Mouse (Mus musculus): Measurements from ENCODE around the gene Btg1. TPM values are rescaled to one million over a fixed set of nuclear protein-coding genes. Genes with fewer than 3 reads are reported as not detected.

The Btg1 gene
- polyA plus RNA-seq, 1 experiment from 2014 or later, result 14.5 TPM

GRCm38 (mm10) chr10:96625682-96626081, 8.9 kb downstream of the Btg1 start:
- Histone ChIP-seq H3K27ac (ENCODE audit: low read length) (no peak overlapping the region), H3K36me3 (ENCODE audit: control insufficient read depth, insufficient read depth) (no peaks in the 10 kb centered on the region), H3K9me3 (replicated peaks; ENCODE audit: control insufficient read depth, low read length) (no peaks in the 10 kb centered on the region), H3K4me2 (ENCODE audit: low read depth, low read length) (no peak overlapping the region), H3K9ac (ENCODE audit: low read depth, low read length) (no peak overlapping the region), H3K4me1 (ENCODE audit: control insufficient read depth, low read depth, low read length) (peaks cover 15% of the 10 kb centered on the region), H3K27me3 (ENCODE audit: control insufficient read depth, insufficient read depth, low read depth, low read length) (no peaks in the 10 kb centered on the region), H3K4me3 (ENCODE audit: low read depth, low read length) (no peak overlapping the region)
- ATAC-seq (ENCODE audit: low read depth), result peak; percentile 33; the same call in 1 of the 2 replicates
- WGBS (ENCODE audit: insufficient replicate concordance), result 46% methylated on average over 4 of the region's 4 CpGs

GRCm38 (mm10) chr10:96626120-96626750, 9.4 kb downstream of the Btg1 start:
- H3K4me2 ChIP-seq (ENCODE audit: low read depth, low read length), result no peak overlapping the region
- H3K4me1 ChIP-seq (ENCODE audit: control insufficient read depth, low read depth, low read length), result peaks cover 12% of the 10 kb centered on the region
- WGBS (ENCODE audit: insufficient replicate concordance), result 75% methylated on average over 10 of the region's 10 CpGs
- no peak overlapping the region for H3K4me3 ChIP-seq (ENCODE audit: low read depth, low read length)
- no peak for ATAC-seq (ENCODE audit: low read depth)
- H3K9ac ChIP-seq (ENCODE audit: low read depth, low read length), result no peak overlapping the region
- no peaks in the 10 kb centered on the region for H3K36me3 ChIP-seq (ENCODE audit: control insufficient read depth, insufficient read depth)
- no peaks in the 10 kb centered on the region for H3K9me3 ChIP-seq (replicated peaks; ENCODE audit: control insufficient read depth, low read length)
- H3K27ac ChIP-seq (ENCODE audit: low read length), result no peak overlapping the region
- no peaks in the 10 kb centered on the region for H3K27me3 ChIP-seq (ENCODE audit: control insufficient read depth, insufficient read depth, low read depth, low read length)

- H3K4me2 ChIP-seq (ENCODE audit: low read depth, low read length), result no peak overlapping the region
- WGBS (ENCODE audit: insufficient replicate concordance), result 79% methylated on average over 10 of the region's 10 CpGs
- ATAC-seq (ENCODE audit: low read depth), result no peak
These were observed 10.5 kb downstream of the Btg1 start for GRCm38 (mm10) chr10:96627332-96627731.

GRCm38 (mm10) chr10:96628100-96628912, 11.5 kb downstream of the Btg1 start:
- H3K9ac ChIP-seq (ENCODE audit: low read depth, low read length), result no peak overlapping the region
- H3K27ac ChIP-seq (ENCODE audit: low read length), result no peak overlapping the region
- ATAC-seq (ENCODE audit: low read depth), result no peak
- H3K4me3 ChIP-seq (ENCODE audit: low read depth, low read length), result no peak overlapping the region
- no peaks in the 10 kb centered on the region for H3K9me3 ChIP-seq (replicated peaks; ENCODE audit: control insufficient read depth, low read length)
- no peaks in the 10 kb centered on the region for H3K36me3 ChIP-seq (ENCODE audit: control insufficient read depth, insufficient read depth)
- peaks cover 9% of the 10 kb centered on the region for H3K4me1 ChIP-seq (ENCODE audit: control insufficient read depth, low read depth, low read length)
- 79% methylated on average over 16 of the region's 16 CpGs for WGBS (ENCODE audit: insufficient replicate concordance)
- no peak overlapping the region for H3K4me2 ChIP-seq (ENCODE audit: low read depth, low read length)
- no peaks in the 10 kb centered on the region for H3K27me3 ChIP-seq (ENCODE audit: control insufficient read depth, insufficient read depth, low read depth, low read length)

More at GRCm38 (mm10) chr10:96627332-96627731, 10.5 kb downstream of the Btg1 start:
- Histone ChIP-seq H3K27me3 (ENCODE audit: control insufficient read depth, insufficient read depth, low read depth, low read length) (no peaks in the 10 kb centered on the region), H3K4me3 (ENCODE audit: low read depth, low read length) (no peak overlapping the region), H3K36me3 (ENCODE audit: control insufficient read depth, insufficient read depth) (no peaks in the 10 kb centered on the region), H3K27ac (ENCODE audit: low read length) (no peak overlapping the region), H3K9ac (ENCODE audit: low read depth, low read length) (no peak overlapping the region), H3K9me3 (replicated peaks; ENCODE audit: control insufficient read depth, low read length) (no peaks in the 10 kb centered on the region), H3K4me1 (ENCODE audit: control insufficient read depth, low read depth, low read length) (peaks cover 9% of the 10 kb centered on the region)

GRCm38 (mm10) chr10:96628913-96629199, 12.1 kb downstream of the Btg1 start:
- Histone ChIP-seq H3K4me2 (ENCODE audit: low read depth, low read length) (no peak overlapping the region), H3K4me3 (ENCODE audit: low read depth, low read length) (no peak overlapping the region), H3K27ac (ENCODE audit: low read length) (no peak overlapping the region), H3K36me3 (ENCODE audit: control insufficient read depth, insufficient read depth) (no peaks in the 10 kb centered on the region), H3K4me1 (ENCODE audit: control insufficient read depth, low read depth, low read length) (peaks cover 9% of the 10 kb centered on the region), H3K27me3 (ENCODE audit: control insufficient read depth, insufficient read depth, low read depth, low read length) (no peaks in the 10 kb centered on the region), H3K9ac (ENCODE audit: low read depth, low read length) (no peak overlapping the region), H3K9me3 (replicated peaks; ENCODE audit: control insufficient read depth, low read length) (no peaks in the 10 kb centered on the region)
- WGBS (ENCODE audit: insufficient replicate concordance), result 59% methylated on average over 7 of the region's 7 CpGs
- no peak for ATAC-seq (ENCODE audit: low read depth)

DNA sequence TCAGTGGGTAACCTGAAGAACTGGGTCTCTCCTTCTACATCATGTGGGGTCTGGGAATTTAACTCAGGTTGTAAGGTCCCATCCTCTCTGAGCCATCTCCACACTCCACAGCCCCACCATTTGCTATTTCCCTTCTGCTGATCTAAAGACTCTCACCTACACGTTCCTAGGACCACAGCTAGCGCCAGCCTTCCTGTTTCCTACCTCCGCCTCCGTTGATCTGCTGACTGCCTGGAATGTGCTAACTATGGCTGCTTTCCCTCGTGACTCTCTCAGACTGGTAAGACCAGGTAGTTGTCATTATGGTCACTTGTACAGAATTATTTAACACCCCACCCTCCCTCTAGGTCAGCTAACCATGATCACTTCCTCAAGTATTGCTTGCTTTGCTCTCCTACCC, 13.3 kb downstream of the Btg1 start:
- no peak overlapping the region for H3K4me3 ChIP-seq (ENCODE audit: low read depth, low read length)
- ATAC-seq (ENCODE audit: low read depth), result no peak
- WGBS (ENCODE audit: insufficient replicate concordance), result 63% methylated on average over 5 of the region's 5 CpGs
- H3K9me3 ChIP-seq (replicated peaks; ENCODE audit: control insufficient read depth, low read length), result no peaks in the 10 kb centered on the region
- no peak overlapping the region for H3K9ac ChIP-seq (ENCODE audit: low read depth, low read length)
- H3K27me3 ChIP-seq (ENCODE audit: control insufficient read depth, insufficient read depth, low read depth, low read length), result no peaks in the 10 kb centered on the region
- H3K36me3 ChIP-seq (ENCODE audit: control insufficient read depth, insufficient read depth), result no peaks in the 10 kb centered on the region
- H3K27ac ChIP-seq (ENCODE audit: low read length), result no peak overlapping the region
- H3K4me2 ChIP-seq (ENCODE audit: low read depth, low read length), result no peak overlapping the region
- H3K4me1 ChIP-seq (ENCODE audit: control insufficient read depth, low read depth, low read length), result peaks cover 4% of the 10 kb centered on the region

- no peak overlapping the region for H3K4me3 ChIP-seq (ENCODE audit: low read depth, low read length)
- H3K9ac ChIP-seq (ENCODE audit: low read depth, low read length), result no peak overlapping the region
- H3K27me3 ChIP-seq (ENCODE audit: control insufficient read depth, insufficient read depth, low read depth, low read length), result no peaks in the 10 kb centered on the region
- ATAC-seq (ENCODE audit: low read depth), result no peak
- H3K4me1 ChIP-seq (ENCODE audit: control insufficient read depth, low read depth, low read length), result no peaks in the 10 kb centered on the region
- 69% methylated on average over 9 of the region's 9 CpGs for WGBS (ENCODE audit: insufficient replicate concordance)
- no peaks in the 10 kb centered on the region for H3K36me3 ChIP-seq (ENCODE audit: control insufficient read depth, insufficient read depth)
- H3K9me3 ChIP-seq (replicated peaks; ENCODE audit: control insufficient read depth, low read length), result no peaks in the 10 kb centered on the region
- H3K27ac ChIP-seq (ENCODE audit: low read length), result no peak overlapping the region
- H3K4me2 ChIP-seq (ENCODE audit: low read depth, low read length), result no peak overlapping the region
These were observed 14.4 kb downstream of the Btg1 start for GRCm38 (mm10) chr10:96631066-96631711.

- no peaks in the 10 kb centered on the region for H3K9me3 ChIP-seq (replicated peaks; ENCODE audit: control insufficient read depth, low read length)
- no peak overlapping the region for H3K27ac ChIP-seq (ENCODE audit: low read length)
- H3K36me3 ChIP-seq (ENCODE audit: control insufficient read depth, insufficient read depth), result no peaks in the 10 kb centered on the region
- ATAC-seq (ENCODE audit: low read depth), result no peak
- 69% methylated on average over 12 of the region's 12 CpGs for WGBS (ENCODE audit: insufficient replicate concordance)
- H3K4me2 ChIP-seq (ENCODE audit: low read depth, low read length), result no peak overlapping the region
- no peaks in the 10 kb centered on the region for H3K4me1 ChIP-seq (ENCODE audit: control insufficient read depth, low read depth, low read length)
- H3K9ac ChIP-seq (ENCODE audit: low read depth, low read length), result no peak overlapping the region
- no peaks in the 10 kb centered on the region for H3K27me3 ChIP-seq (ENCODE audit: control insufficient read depth, insufficient read depth, low read depth, low read length)
- H3K4me3 ChIP-seq (ENCODE audit: low read depth, low read length), result no peak overlapping the region
These were observed 15.7 kb downstream of the Btg1 start for GRCm38 (mm10) chr10:96632271-96633144.
